Mouse (Mus musculus): ENCODE data around the gene Vmn2r5.
"Not testable (repeated sequence)": the region's sequence is repeated elsewhere in the genome, so short reads cannot be mapped to it uniquely, and the experiment has no call there.

The Vmn2r5 gene

GRCm38 (mm10) chr3:64509742-64510141, at the start of gene Vmn2r5:
Gene Vmn2r5, minus strand, starts transcription at chr3:64509842.
- not testable (repeated sequence) for DNase-seq (ENCODE audit: extremely low read depth, low read depth)

GRCm38 (mm10) chr3:64523585-64523984, 13.9 kb upstream of the Vmn2r5 start:
- not testable (repeated sequence) for DNase-seq (ENCODE audit: extremely low read depth, low read depth)

All from MEL-GATA-1-ER (cell line).